Mouse (Mus musculus) limb, embryonic 14.5 days (tissue): ENCODE data around the gene Abcb4. TPM values are rescaled to one million over a fixed set of nuclear protein-coding genes. Genes with fewer than 3 reads are reported as not detected.

Source experiments
- ATAC-seq: fragments of 200-750 bp; cut with Nextera tagmentation; 2 replicates; pipeline ENCODE4 v1.8.0; 2017; ENCODE audit warnings: low read depth, moderate number of reproducible peaks, moderate TSS enrichment; ENCODE audit not compliant: low FRiP score
- DNase-seq: peaks from one replicate; pipeline ENCODE4 v3.0.0-alpha.2; 2015; ENCODE audit warnings: low spot score
- H3K27ac ChIP-seq: fragments of 300-500 bp; sonication (generic); replicated peaks from 2 replicates; pipeline ENCODE4 v1.5.1; 2014; ENCODE audit warnings: low read depth, mild to moderate bottlenecking, low read length, moderate library complexity, mixed read lengths
- H3K27me3 ChIP-seq: fragments of 300-500 bp; sonication (generic); 2 replicates; pipeline ENCODE4 v1.6.1; 2014; ENCODE audit warnings: low read length, mixed read lengths; ENCODE audit not compliant: control insufficient read depth, insufficient read depth
- H3K36me3 ChIP-seq: fragments of 300-500 bp; sonication (generic); 2 replicates; pipeline ENCODE4 v1.6.1; 2014; ENCODE audit warnings: mild to moderate bottlenecking, low read length, moderate library complexity, mixed read lengths; ENCODE audit not compliant: control insufficient read depth, insufficient read depth
- H3K4me1 ChIP-seq: fragments of 300-500 bp; sonication (generic); 2 replicates; pipeline ENCODE4 v1.6.1; 2014; ENCODE audit warnings: antibody characterized with exemption, low read length, mixed read lengths; ENCODE audit not compliant: control insufficient read depth, insufficient read depth
- H3K4me2 ChIP-seq: fragments of 300-500 bp; sonication (generic); replicated peaks from 2 replicates; pipeline ENCODE4 v1.6.1; 2014; ENCODE audit warnings: low read depth, mild to moderate bottlenecking, low read length, moderate library complexity; ENCODE audit not compliant: severe bottlenecking
- H3K4me3 ChIP-seq: fragments of 300-500 bp; sonication (generic); replicated peaks from 2 replicates; pipeline ENCODE4 v1.5.1; 2014; ENCODE audit warnings: low read length
- H3K9ac ChIP-seq: fragments of 300-500 bp; sonication (generic); 2 replicates; pipeline ENCODE4 v1.6.1; 2014; ENCODE audit warnings: mild to moderate bottlenecking, low read depth, low read length, moderate library complexity; ENCODE audit not compliant: severe bottlenecking
- H3K9me3 ChIP-seq: fragments of 300-500 bp; sonication (generic); 2 replicates; pipeline ENCODE4 v1.6.1; 2016; ENCODE audit warnings: low read length; ENCODE audit not compliant: control insufficient read depth
- POLR2A ChIP-seq: fragments of 200-500 bp; IDR thresholded peaks from 2 replicates; pipeline ENCODE4 v1.8.0; 2012; ENCODE audit warnings: inconsistent platforms, mild to moderate bottlenecking, moderate library complexity, borderline replicate concordance; ENCODE audit not compliant: insufficient read depth, insufficient read length; ENCODE audit errors: extremely low read depth
- WGBS: fragments of 180-500 bp; shearing (Covaris S2); extraction: QIAGEN DNeasy Blood & Tissue Kit; methylation state at CpG from one replicate; pipeline ENCODE4 v1.1.7; 2014; 5-methylcytosine and 5-hydroxymethylcytosine counted together
- polyA plus RNA-seq, 2 experiments: library from polyadenylated mRNA; depleted of rRNA in 1 of 2; stranded (reverse) in 1 of 2; unstranded in 1 of 2; fragments of >200 nt; fragmentation: Nextera tagmentation in 1 of 2; extraction: Ambion mirVana in 1 of 2; gene quantifications; 2 replicates each; pipeline versions ENCODE4 v1.2.1 to v1.2.3; 2012 to 2014

Gene Abcb4
- polyA plus RNA-seq, 2 experiments, result 0.26 to 0.51 TPM

GRCm38 (mm10) chr5:8896198-8896597 lies 2.7 kb downstream of the Abcb4 start:
- no peaks in the 10 kb centered on the region for H3K36me3 ChIP-seq
- no peaks in the 10 kb centered on the region for H3K9me3 ChIP-seq
- 72% methylated on average over 1 of the region's 1 CpGs for WGBS
- TF ChIP-seq POLR2A, result no peak
- H3K27me3 ChIP-seq, result peaks cover 3% of the 10 kb centered on the region; the same call in 1 of the 2 replicates
- ATAC-seq (no peak), DNase-seq (peak; percentile 41)
- H3K9ac ChIP-seq, result no peak overlapping the region
- H3K4me3 ChIP-seq, result no peak overlapping the region
- no peaks in the 10 kb centered on the region for H3K4me1 ChIP-seq
- no peak overlapping the region for H3K27ac ChIP-seq
- H3K4me2 ChIP-seq, result no peak overlapping the region

GRCm38 (mm10) chr5:8898246-8898645 lies 4.7 kb downstream of the Abcb4 start:
- Histone ChIP-seq H3K9ac (no peak overlapping the region), H3K4me3 (no peak overlapping the region), H3K27me3 (no peaks in the 10 kb centered on the region), H3K4me1 (no peaks in the 10 kb centered on the region), H3K9me3 (no peaks in the 10 kb centered on the region), H3K36me3 (no peaks in the 10 kb centered on the region), H3K27ac (no peak overlapping the region), H3K4me2 (no peak overlapping the region)
- ATAC-seq, result no peak
- no peak for TF ChIP-seq POLR2A
- 66% methylated on average over 3 of the region's 3 CpGs for WGBS
- no peak for DNase-seq

GRCm38 (mm10) chr5:8901001-8901400 lies 7.5 kb downstream of the Abcb4 start:
- no peak overlapping the region for H3K4me2 ChIP-seq
- DNase-seq (no peak), ATAC-seq (no peak)
- 76% methylated on average over 1 of the region's 1 CpGs for WGBS
- no peaks in the 10 kb centered on the region for H3K9me3 ChIP-seq
- no peak overlapping the region for H3K27ac ChIP-seq
- H3K27me3 ChIP-seq, result no peaks in the 10 kb centered on the region
- no peaks in the 10 kb centered on the region for H3K36me3 ChIP-seq
- no peak for TF ChIP-seq POLR2A
- H3K4me3 ChIP-seq, result no peak overlapping the region
- H3K9ac ChIP-seq, result no peak overlapping the region
- H3K4me1 ChIP-seq, result no peaks in the 10 kb centered on the region

- Histone ChIP-seq H3K9ac (no peak overlapping the region), H3K4me2 (no peak overlapping the region), H3K27me3 (no peaks in the 10 kb centered on the region), H3K4me1 (no peaks in the 10 kb centered on the region), H3K36me3 (no peaks in the 10 kb centered on the region), H3K27ac (no peak overlapping the region), H3K9me3 (no peaks in the 10 kb centered on the region), H3K4me3 (no peak overlapping the region)
- no peak for TF ChIP-seq POLR2A
- DNase-seq (no peak), ATAC-seq (no peak)
- WGBS, result 71% methylated on average over 6 of the region's 6 CpGs
Measured at GRCm38 (mm10) chr5:8902141-8902817, 8.8 kb downstream of the Abcb4 start.

- H3K9me3 ChIP-seq, result no peaks in the 10 kb centered on the region
- no peak overlapping the region for H3K27ac ChIP-seq
- no peaks in the 10 kb centered on the region for H3K36me3 ChIP-seq
- no peak overlapping the region for H3K4me2 ChIP-seq
- no peaks in the 10 kb centered on the region for H3K27me3 ChIP-seq
- TF ChIP-seq POLR2A, result no peak
- H3K4me3 ChIP-seq, result no peak overlapping the region
- H3K9ac ChIP-seq, result no peak overlapping the region
- no peak for ATAC-seq
- no peaks in the 10 kb centered on the region for H3K4me1 ChIP-seq
- 90% methylated on average over 6 of the region's 6 CpGs for WGBS
- DNase-seq, result no peak
Measured at GRCm38 (mm10) chr5:8904539-8904938, 11.0 kb downstream of the Abcb4 start.

GRCm38 (mm10) chr5:8911567-8912198 lies 18.2 kb downstream of the Abcb4 start:
- DNase-seq (no peak), ATAC-seq (no peak)
- Histone ChIP-seq H3K4me1 (no peaks in the 10 kb centered on the region), H3K36me3 (no peaks in the 10 kb centered on the region), H3K27ac (no peak overlapping the region), H3K27me3 (no peaks in the 10 kb centered on the region), H3K9me3 (no peaks in the 10 kb centered on the region), H3K9ac (no peak overlapping the region), H3K4me2 (no peak overlapping the region), H3K4me3 (no peak overlapping the region)
- no peak for TF ChIP-seq POLR2A
- WGBS, result 75% methylated on average over 8 of the region's 8 CpGs
